Mouse (Mus musculus) embryonic fibroblast, embryonic 13.5 days (primary cell): ENCODE measurements at regions not wholly inside any gene's neighbourhood (a gene's known extent, or its start where the extent isn't known, plus 50 kb on each side); places are given as distances from the start of the nearest gene placed in this dataset.

Experiments
- CTCF ChIP-seq: IDR thresholded peaks from 2 replicates; pipeline ENCODE4 v1.5.1; 2011; ENCODE audit warnings: mild to moderate bottlenecking, control low read depth, low read length, moderate library complexity, borderline replicate concordance; ENCODE audit not compliant: insufficient read depth
- POLR2A ChIP-seq: IDR thresholded peaks from 2 replicates; pipeline ENCODE4 v1.6.1; 2011; ENCODE audit warnings: low read depth, mild to moderate bottlenecking, control low read depth, low read length, moderate library complexity

GRCm38 (mm10) chr9:33389170-33389569 lies 753.1 kb downstream of the Ets1 start:
- TF ChIP-seq CTCF: no peak
- TF ChIP-seq POLR2A: no peak
